Mouse (Mus musculus) lung, postnatal 4 days (tissue): ENCODE data around the gene Iqcf3.

Experiments used
- DNase-seq, 2 experiments: peaks; one replicate each; pipeline ENCODE4 v3.0.0; 2021

Gene Iqcf3

GRCm38 (mm10) chr9:106453271-106454070 is 108.0 kb downstream of the Iqcf3 start, which contains the start of gene Pcbp4:
Gene Pcbp4 (plus strand): TSS chr9:106453291.
- peak; percentile 65 to 82 for DNase-seq
